Mouse (Mus musculus): ENCODE data around the gene Il31ra. TPM values are rescaled to one million over a fixed set of nuclear protein-coding genes. Genes with fewer than 3 reads are reported as not detected.
A peak's percentile ranks its signal among the peaks of the same experiment; 100 is the strongest.

The Il31ra gene
- polyA plus RNA-seq, 1 experiment from 2014 or later: 0.10 TPM

DNA sequence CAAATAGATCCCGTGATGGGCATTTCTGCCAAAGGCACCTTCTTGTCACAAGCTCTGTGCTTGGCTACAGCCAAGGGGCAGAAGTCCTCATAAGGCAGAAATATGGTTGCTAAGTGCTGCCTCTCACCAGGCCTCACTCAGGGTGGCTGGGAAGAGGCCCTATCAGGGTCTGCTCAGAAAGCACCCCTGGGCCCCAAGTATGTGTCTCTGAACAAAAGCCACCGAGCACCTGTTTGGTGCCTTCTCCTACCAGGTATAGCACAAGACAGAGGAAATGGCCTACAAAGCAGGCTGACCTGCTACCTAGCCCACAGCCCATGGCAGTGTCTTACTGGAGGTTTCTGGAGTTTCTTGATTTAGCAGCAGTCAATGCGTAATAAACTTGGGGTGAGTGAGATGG is 71.3 kb downstream of the Il31ra start:
- H3K4me2 ChIP-seq (ENCODE audit: low read length): no peak overlapping the region
- H3K9ac ChIP-seq (ENCODE audit: low read depth, low read length): no peak overlapping the region
- H3K4me3 ChIP-seq (ENCODE audit: low read depth, low read length): no peak overlapping the region
- no peak overlapping the region for H3K27ac ChIP-seq (ENCODE audit: low read length)
- no peaks in the 10 kb centered on the region for H3K4me1 ChIP-seq (ENCODE audit: control insufficient read depth, insufficient read depth, low read length)
- no peak for ATAC-seq
- H3K9me3 ChIP-seq (replicated peaks; ENCODE audit: control insufficient read depth, low read length, poor library complexity, severe bottlenecking): no peaks in the 10 kb centered on the region
- WGBS: 88% methylated on average over 3 of the region's 3 CpGs
- H3K36me3 ChIP-seq (ENCODE audit: control insufficient read depth, insufficient read depth, low read length): no peaks in the 10 kb centered on the region
- H3K27me3 ChIP-seq (ENCODE audit: control insufficient read depth, insufficient read depth, low read depth, low read length): no peaks in the 10 kb centered on the region

DNA sequence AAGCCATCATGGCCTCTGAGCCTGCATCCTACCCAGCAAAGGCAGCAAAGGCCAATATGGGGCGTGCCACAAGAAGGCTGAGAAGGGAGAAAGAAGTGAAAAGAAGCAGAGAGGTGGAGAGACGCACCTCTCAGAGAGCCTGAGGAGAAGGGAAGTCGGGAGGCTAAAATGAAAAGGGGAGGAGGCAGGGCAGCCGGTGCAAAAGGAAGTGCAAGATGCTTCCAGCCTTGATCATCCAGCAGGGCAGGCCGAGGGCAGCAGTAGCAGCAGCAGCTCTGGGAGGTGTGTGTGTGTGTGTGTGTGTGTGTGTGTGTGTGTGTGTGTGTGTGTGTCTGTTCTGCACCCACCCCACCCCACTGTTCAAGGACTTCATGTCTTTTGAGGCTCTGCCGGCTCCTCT is 71.9 kb downstream of the Il31ra start:
- Histone ChIP-seq H3K4me3 (ENCODE audit: low read depth, low read length) (no peak overlapping the region), H3K27me3 (ENCODE audit: control insufficient read depth, insufficient read depth, low read depth, low read length) (no peaks in the 10 kb centered on the region), H3K9me3 (replicated peaks; ENCODE audit: control insufficient read depth, low read length, poor library complexity, severe bottlenecking) (no peaks in the 10 kb centered on the region), H3K27ac (ENCODE audit: low read length) (no peak overlapping the region), H3K9ac (ENCODE audit: low read depth, low read length) (no peak overlapping the region), H3K4me1 (ENCODE audit: control insufficient read depth, insufficient read depth, low read length) (no peaks in the 10 kb centered on the region), H3K4me2 (ENCODE audit: low read length) (no peak overlapping the region), H3K36me3 (ENCODE audit: control insufficient read depth, insufficient read depth, low read length) (no peaks in the 10 kb centered on the region)
- ATAC-seq: no peak
- WGBS: 70% methylated on average over 5 of the region's 6 CpGs

DNA sequence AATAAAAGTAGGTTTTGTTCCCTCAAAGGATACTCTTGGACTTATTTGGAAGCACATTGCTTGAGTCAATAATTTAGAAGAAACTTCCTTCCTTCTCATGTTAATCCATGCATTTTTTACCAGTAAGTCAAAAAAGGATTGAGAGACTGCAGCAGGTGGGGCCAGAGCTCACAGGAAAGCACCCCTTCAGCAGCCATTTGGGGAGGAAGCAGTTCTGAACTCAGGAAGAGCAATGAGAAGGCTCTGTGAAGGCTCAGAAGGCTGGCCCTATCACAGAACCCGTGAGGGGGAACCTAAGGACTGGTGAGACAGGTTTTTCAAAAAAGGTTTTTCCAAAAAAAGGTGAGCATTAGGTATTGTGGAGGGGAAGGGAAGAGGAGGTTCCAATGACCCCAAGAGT is 79.6 kb downstream of the Il31ra start:
- H3K4me1 ChIP-seq (ENCODE audit: control insufficient read depth, insufficient read depth, low read length): no peaks in the 10 kb centered on the region
- H3K4me3 ChIP-seq (ENCODE audit: low read depth, low read length): no peak overlapping the region
- no peak overlapping the region for H3K27ac ChIP-seq (ENCODE audit: low read length)
- WGBS: 77% methylated on average over 1 of the region's 1 CpGs
- no peaks in the 10 kb centered on the region for H3K36me3 ChIP-seq (ENCODE audit: control insufficient read depth, insufficient read depth, low read length)
- no peak overlapping the region for H3K4me2 ChIP-seq (ENCODE audit: low read length)
- no peaks in the 10 kb centered on the region for H3K9me3 ChIP-seq (replicated peaks; ENCODE audit: control insufficient read depth, low read length, poor library complexity, severe bottlenecking)
- no peak for ATAC-seq
- H3K27me3 ChIP-seq (ENCODE audit: control insufficient read depth, insufficient read depth, low read depth, low read length): no peaks in the 10 kb centered on the region
- no peak overlapping the region for H3K9ac ChIP-seq (ENCODE audit: low read depth, low read length)

DNA sequence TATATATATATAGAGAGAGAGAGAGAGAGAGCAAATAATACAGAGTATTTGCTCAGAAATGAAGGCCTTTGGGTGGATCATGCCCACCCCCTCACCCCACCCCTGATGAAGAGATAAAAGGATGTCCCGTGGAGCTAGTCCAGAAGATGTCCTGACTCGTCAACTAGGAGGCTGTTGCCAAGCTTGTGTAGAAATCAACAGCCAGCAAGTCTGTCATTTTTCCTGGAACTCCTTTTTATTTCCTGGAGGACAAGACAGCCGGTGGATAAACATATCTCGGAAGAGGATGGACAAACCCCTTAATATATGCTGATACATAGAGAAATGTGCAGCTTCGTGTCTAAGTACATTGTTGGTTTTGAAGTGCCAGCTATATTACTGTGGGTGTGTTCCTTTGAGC is 81.3 kb downstream of the Il31ra start:
- H3K27me3 ChIP-seq (ENCODE audit: control insufficient read depth, insufficient read depth, low read depth, low read length): no peaks in the 10 kb centered on the region
- no peak overlapping the region for H3K4me3 ChIP-seq (ENCODE audit: low read depth, low read length)
- H3K4me2 ChIP-seq (ENCODE audit: low read length): no peak overlapping the region
- WGBS: 93% methylated on average over 5 of the region's 5 CpGs
- 0 out of 2 replicates have a peak, but pooled peaks cover 1% of the 10 kb centered on the region for H3K36me3 ChIP-seq (ENCODE audit: control insufficient read depth, insufficient read depth, low read length)
- no peaks in the 10 kb centered on the region for H3K4me1 ChIP-seq (ENCODE audit: control insufficient read depth, insufficient read depth, low read length)
- no peak overlapping the region for H3K27ac ChIP-seq (ENCODE audit: low read length)
- H3K9me3 ChIP-seq (replicated peaks; ENCODE audit: control insufficient read depth, low read length, poor library complexity, severe bottlenecking): no peaks in the 10 kb centered on the region
- no peak for ATAC-seq
- H3K9ac ChIP-seq (ENCODE audit: low read depth, low read length): no peak overlapping the region

DNA sequence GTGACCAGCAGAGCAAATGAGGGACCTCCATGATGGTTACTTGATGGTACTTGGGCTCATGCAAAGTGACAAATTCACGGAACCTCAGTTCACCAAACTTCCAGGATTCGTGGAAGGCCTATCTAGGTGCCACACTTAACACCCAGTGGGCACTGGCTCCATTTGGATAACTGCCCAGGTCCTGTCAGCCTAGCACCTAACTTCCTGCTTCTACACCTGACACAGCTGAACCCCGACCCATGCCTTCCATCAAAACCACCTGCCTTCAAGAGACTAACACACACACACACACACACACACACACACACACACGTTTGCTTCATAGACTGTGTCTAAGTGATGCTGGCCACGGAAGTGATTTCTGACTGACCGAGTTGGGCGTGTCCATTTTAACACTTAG is 82.3 kb downstream of the Il31ra start:
- 0 out of 2 replicates have a peak, but pooled peaks cover 2% of the 10 kb centered on the region for H3K36me3 ChIP-seq (ENCODE audit: control insufficient read depth, insufficient read depth, low read length)
- no peak for ATAC-seq
- H3K4me3 ChIP-seq (ENCODE audit: low read depth, low read length): no peak overlapping the region
- H3K4me1 ChIP-seq (ENCODE audit: control insufficient read depth, insufficient read depth, low read length): no peaks in the 10 kb centered on the region
- H3K9ac ChIP-seq (ENCODE audit: low read depth, low read length): no peak overlapping the region
- H3K9me3 ChIP-seq (replicated peaks; ENCODE audit: control insufficient read depth, low read length, poor library complexity, severe bottlenecking): no peaks in the 10 kb centered on the region
- no peak overlapping the region for H3K27ac ChIP-seq (ENCODE audit: low read length)
- H3K27me3 ChIP-seq (ENCODE audit: control insufficient read depth, insufficient read depth, low read depth, low read length): no peaks in the 10 kb centered on the region
- H3K4me2 ChIP-seq (ENCODE audit: low read length): no peak overlapping the region
- WGBS: 92% methylated on average over 7 of the region's 7 CpGs

DNA sequence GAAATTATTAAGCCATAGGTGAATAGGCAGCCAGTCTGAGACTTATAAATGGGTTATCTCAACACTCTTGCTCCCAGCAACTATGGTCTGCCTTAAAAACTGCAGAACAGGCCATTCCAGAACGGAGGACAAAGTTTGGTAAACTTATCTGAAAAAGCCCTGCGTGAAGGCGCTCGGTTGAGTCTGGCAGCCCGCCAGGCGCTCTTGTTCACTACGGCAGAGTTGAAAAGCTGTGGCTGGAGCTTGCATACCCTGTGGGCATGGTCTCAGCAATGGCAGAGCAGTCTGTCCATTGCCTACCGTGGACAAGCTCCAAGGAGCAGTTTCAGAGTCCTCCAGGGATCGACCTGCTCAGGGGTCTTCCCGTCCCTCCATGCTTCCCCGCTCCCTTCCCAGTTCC is 82.9 kb downstream of the Il31ra start:
- H3K36me3 ChIP-seq (ENCODE audit: control insufficient read depth, insufficient read depth, low read length): 0 out of 2 replicates have a peak, but pooled peaks cover 2% of the 10 kb centered on the region
- H3K27me3 ChIP-seq (ENCODE audit: control insufficient read depth, insufficient read depth, low read depth, low read length): no peaks in the 10 kb centered on the region
- H3K4me3 ChIP-seq (ENCODE audit: low read depth, low read length): no peak overlapping the region
- H3K4me2 ChIP-seq (ENCODE audit: low read length): no peak overlapping the region
- no peak for ATAC-seq
- 84% methylated on average over 11 of the region's 11 CpGs for WGBS
- H3K9ac ChIP-seq (ENCODE audit: low read depth, low read length): no peak overlapping the region
- no peaks in the 10 kb centered on the region for H3K9me3 ChIP-seq (replicated peaks; ENCODE audit: control insufficient read depth, low read length, poor library complexity, severe bottlenecking)
- H3K27ac ChIP-seq (ENCODE audit: low read length): no peak overlapping the region
- no peaks in the 10 kb centered on the region for H3K4me1 ChIP-seq (ENCODE audit: control insufficient read depth, insufficient read depth, low read length)

DNA sequence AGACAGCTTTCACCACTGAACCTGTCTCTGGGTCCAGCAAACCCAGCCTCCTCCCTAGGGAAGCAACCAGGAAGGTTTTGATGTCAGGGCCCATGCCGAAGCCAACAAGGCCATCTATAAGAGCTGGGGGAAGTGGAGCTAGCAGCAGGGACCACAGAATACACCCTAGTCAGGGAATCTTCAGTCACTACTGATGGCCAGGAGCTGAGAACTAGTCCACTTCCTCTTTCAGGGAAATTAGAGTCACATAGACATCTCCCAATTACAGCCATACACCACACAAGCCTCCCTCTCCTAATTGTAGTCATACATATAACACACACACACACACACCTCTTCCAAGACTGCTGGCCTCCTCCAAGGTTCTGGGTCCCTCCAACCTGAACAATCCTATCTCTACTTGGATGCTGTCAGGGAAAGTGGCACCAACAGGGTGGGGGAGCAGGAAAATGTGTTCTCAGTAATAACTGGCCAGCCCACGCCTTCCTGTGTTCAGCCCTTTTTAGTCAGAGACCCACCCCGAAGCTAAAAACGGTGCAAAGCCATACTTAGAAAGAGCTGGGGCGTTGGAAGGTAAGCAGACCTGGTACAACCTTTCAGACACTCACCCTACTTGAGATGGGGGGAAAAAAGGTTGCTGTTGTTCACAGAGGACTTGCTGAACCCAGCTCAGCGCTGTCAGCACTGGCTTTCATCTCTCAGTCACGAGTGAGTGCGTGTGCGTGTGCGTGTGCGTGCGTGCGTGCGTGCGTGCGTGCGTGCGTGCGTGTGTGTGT is 83.5 kb downstream of the Il31ra start:
- no peaks in the 10 kb centered on the region for H3K27me3 ChIP-seq (ENCODE audit: control insufficient read depth, insufficient read depth, low read depth, low read length)
- ATAC-seq: no peak
- H3K27ac ChIP-seq (ENCODE audit: low read length): no peak overlapping the region

DNA sequence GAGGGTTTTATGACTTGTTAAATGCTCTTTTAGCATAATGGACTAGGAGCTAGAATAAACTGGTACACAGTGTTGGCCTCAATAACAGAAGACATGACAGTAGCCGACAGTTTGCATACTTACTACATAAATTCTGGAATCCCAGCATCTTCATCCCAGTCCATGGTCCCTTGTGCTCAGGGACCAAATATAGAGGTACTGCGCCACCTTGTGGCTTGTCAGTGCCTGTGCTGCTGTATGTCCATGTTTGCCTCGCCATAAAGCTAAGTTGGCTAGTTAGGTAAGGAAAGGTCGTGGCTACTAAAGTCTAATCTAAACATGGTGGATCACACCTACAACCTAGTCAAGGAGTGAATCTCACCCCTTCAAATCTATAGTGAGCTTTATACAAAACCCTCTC is 84.7 kb downstream of the Il31ra start:
- Histone ChIP-seq H3K4me3 (ENCODE audit: low read depth, low read length) (no peak overlapping the region), H3K9me3 (replicated peaks; ENCODE audit: control insufficient read depth, low read length, poor library complexity, severe bottlenecking) (no peaks in the 10 kb centered on the region), H3K36me3 (ENCODE audit: control insufficient read depth, insufficient read depth, low read length) (peaks cover 6% of the 10 kb centered on the region), H3K27me3 (ENCODE audit: control insufficient read depth, insufficient read depth, low read depth, low read length) (no peaks in the 10 kb centered on the region), H3K4me1 (ENCODE audit: control insufficient read depth, insufficient read depth, low read length) (no peaks in the 10 kb centered on the region), H3K27ac (ENCODE audit: low read length) (no peak overlapping the region), H3K4me2 (ENCODE audit: low read length) (no peak overlapping the region), H3K9ac (ENCODE audit: low read depth, low read length) (no peak overlapping the region)
- 24% methylated on average over 4 of the region's 4 CpGs for WGBS
- peak; percentile 78; the same call in 1 of the 2 replicates for ATAC-seq

More for the DNA sequence above, 83.5 kb downstream of the Il31ra start:
- no peak overlapping the region for H3K4me2 ChIP-seq (ENCODE audit: low read length)
- H3K4me3 ChIP-seq (ENCODE audit: low read depth, low read length): no peak overlapping the region
- no peaks in the 10 kb centered on the region for H3K9me3 ChIP-seq (replicated peaks; ENCODE audit: control insufficient read depth, low read length, poor library complexity, severe bottlenecking)
- H3K36me3 ChIP-seq (ENCODE audit: control insufficient read depth, insufficient read depth, low read length): 0 out of 2 replicates have a peak, but pooled peaks cover 2% of the 10 kb centered on the region
- H3K9ac ChIP-seq (ENCODE audit: low read depth, low read length): no peak overlapping the region
- 95% methylated on average over 19 of the region's 19 CpGs for WGBS
- H3K4me1 ChIP-seq (ENCODE audit: control insufficient read depth, insufficient read depth, low read length): no peaks in the 10 kb centered on the region

DNA sequence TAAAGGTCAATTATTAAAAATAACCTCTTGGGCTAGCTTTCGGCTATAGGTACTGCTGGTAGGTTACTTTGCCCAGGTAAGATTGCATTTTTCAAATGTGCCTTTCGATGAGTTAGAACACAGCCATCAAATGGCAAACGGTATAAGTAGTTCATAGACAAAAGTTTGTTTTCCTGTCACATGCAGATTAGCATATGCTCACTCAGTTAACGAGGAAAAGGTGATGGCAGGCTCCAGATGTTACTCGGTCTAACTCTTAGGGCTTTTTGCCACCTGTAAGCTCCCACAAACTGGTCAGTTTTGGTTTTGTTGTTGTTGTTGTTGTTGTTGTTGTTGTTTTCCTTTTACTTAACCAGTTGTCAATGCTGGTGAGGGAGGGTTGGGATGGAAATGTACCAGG is 85.7 kb downstream of the Il31ra start:
- ATAC-seq: no peak
- WGBS: 89% methylated on average over 5 of the region's 5 CpGs
- H3K27ac ChIP-seq (ENCODE audit: low read length): no peak overlapping the region
- peaks cover 15% of the 10 kb centered on the region for H3K36me3 ChIP-seq (ENCODE audit: control insufficient read depth, insufficient read depth, low read length)
- H3K4me1 ChIP-seq (ENCODE audit: control insufficient read depth, insufficient read depth, low read length): no peaks in the 10 kb centered on the region
- H3K4me2 ChIP-seq (ENCODE audit: low read length): no peak overlapping the region
- no peak overlapping the region for H3K9ac ChIP-seq (ENCODE audit: low read depth, low read length)
- H3K9me3 ChIP-seq (replicated peaks; ENCODE audit: control insufficient read depth, low read length, poor library complexity, severe bottlenecking): no peaks in the 10 kb centered on the region
- H3K27me3 ChIP-seq (ENCODE audit: control insufficient read depth, insufficient read depth, low read depth, low read length): no peaks in the 10 kb centered on the region
- no peak overlapping the region for H3K4me3 ChIP-seq (ENCODE audit: low read depth, low read length)
